Mouse (Mus musculus): ENCODE measurements around the gene Josd2.

GRCm38 (mm10) chr7:44485572-44486195, 17.9 kb downstream of the Josd2 start:
- TF ChIP-seq EP300 (IDR thresholded peaks at IDR 0.05; ENCODE audit: low read length) (no peak), ZKSCAN1 (IDR thresholded peaks at IDR 0.05; ENCODE audit: borderline replicate concordance, low read depth, low read length) (no peak), CTCF (conservative IDR thresholded peaks at IDR 0.05 in 1 of 2, IDR thresholded peaks at IDR 0.05 in 1 of 2; ENCODE audit: low read depth in 2 of 2, low read length in 2 of 2) (no peak), POLR2A (IDR thresholded peaks at IDR 0.05; ENCODE audit: low read depth, low read length) (no peak), ETS1 (conservative IDR thresholded peaks at IDR 0.05; ENCODE audit: low read depth, low read length) (no peak), SMC3 (IDR thresholded peaks at IDR 0.05; ENCODE audit: low read depth, low read length) (no peak), BHLHE40 (IDR thresholded peaks at IDR 0.05; ENCODE audit: low read depth, low read length) (no peak)

Data from CH12.LX (cell line).